Mouse (Mus musculus) bone marrow macrophage, adult 2 months (primary cell): Measurements from ENCODE around the gene Gfy.

Experiments used
- CTCF ChIP-seq: IDR thresholded peaks from 2 replicates; pipeline ENCODE4 v1.5.1; 2012; ENCODE audit warnings: low read depth, mild to moderate bottlenecking, low read length, moderate library complexity
- POLR2A ChIP-seq: IDR thresholded peaks from 2 replicates; pipeline ENCODE4 v1.6.1; 2012; ENCODE audit warnings: mild to moderate bottlenecking, low read depth, low read length, borderline replicate concordance

DNA sequence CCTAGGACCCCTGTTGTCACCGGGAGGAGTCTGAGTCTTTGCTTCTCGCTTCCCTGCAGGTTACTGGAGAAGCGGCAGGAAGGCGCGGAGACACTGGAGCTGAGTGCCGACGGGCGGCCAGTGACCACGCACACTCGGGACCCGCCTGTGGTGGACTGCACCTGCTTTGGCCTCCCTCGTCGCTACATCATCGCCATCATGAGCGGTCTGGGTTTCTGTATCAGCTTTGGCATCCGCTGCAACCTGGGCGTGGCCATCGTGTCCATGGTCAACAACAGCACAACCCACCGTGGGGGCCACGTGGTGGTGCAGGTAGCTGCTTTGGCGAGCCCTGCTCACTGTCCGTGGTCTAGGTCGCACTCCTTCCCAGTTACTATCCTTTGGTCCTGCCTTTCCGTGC, 10.7 kb downstream of the Gfy start:
- TF ChIP-seq POLR2A, result no peak
- TF ChIP-seq CTCF, result no peak
